Mouse (Mus musculus) midbrain, embryonic 15.5 days (tissue): Measurements from ENCODE around the gene Sdk2. TPM values are rescaled to one million over a fixed set of nuclear protein-coding genes. Genes with fewer than 3 reads are reported as not detected.

Experiments used
- ATAC-seq: fragments of 200-750 bp; cut with Nextera tagmentation; replicated peaks from 2 replicates; pipeline ENCODE4 v1.8.0; 2017; ENCODE audit warnings: moderate TSS enrichment
- H3K27ac ChIP-seq: fragments of 300-500 bp; sonication (generic); 2 replicates; pipeline ENCODE4 v1.5.1; 2015; ENCODE audit warnings: mild to moderate bottlenecking, inconsistent platforms
- H3K27me3 ChIP-seq: fragments of 300-500 bp; sonication (generic); replicated peaks from 2 replicates; pipeline ENCODE4 v1.6.1; 2015; ENCODE audit warnings: inconsistent platforms
- H3K36me3 ChIP-seq: fragments of 300-500 bp; sonication (generic); replicated peaks from 2 replicates; pipeline ENCODE4 v1.6.1; 2015; ENCODE audit warnings: inconsistent platforms
- H3K4me1 ChIP-seq: fragments of 300-500 bp; sonication (generic); 2 replicates; pipeline ENCODE4 v1.6.1; 2015; ENCODE audit warnings: inconsistent platforms
- H3K4me2 ChIP-seq: fragments of 300-500 bp; sonication (generic); 2 replicates; pipeline ENCODE4 v1.6.1; 2015; ENCODE audit warnings: inconsistent platforms, mild to moderate bottlenecking, moderate library complexity
- H3K4me3 ChIP-seq: fragments of 300-500 bp; sonication (generic); 2 replicates; pipeline ENCODE4 v1.5.1; 2015; ENCODE audit warnings: mild to moderate bottlenecking, inconsistent platforms
- H3K9ac ChIP-seq: fragments of 300-500 bp; sonication (generic); 2 replicates; pipeline ENCODE4 v1.6.1; 2015; ENCODE audit warnings: mild to moderate bottlenecking, inconsistent platforms
- H3K9me3 ChIP-seq: fragments of 300-500 bp; sonication (generic); 2 replicates; pipeline ENCODE4 v1.6.1; 2016; ENCODE audit warnings: inconsistent platforms
- WGBS: fragments of 180-500 bp; shearing (Covaris S2); methylation state at CpG from one replicate; pipeline ENCODE4 v1.1.7; 2015; ENCODE audit warnings: mixed read lengths; 5-methylcytosine and 5-hydroxymethylcytosine counted together
- polyA plus RNA-seq: library from polyadenylated mRNA; unstranded; fragments of >200 nt; fragmentation: Nextera tagmentation; extraction: Ambion mirVana; gene quantifications from 2 replicates; pipeline ENCODE4 v1.2.1, GENCODE M21; 2015

The Sdk2 gene
- polyA plus RNA-seq, 1 experiment from 2014 or later, result 6.0 TPM

DNA sequence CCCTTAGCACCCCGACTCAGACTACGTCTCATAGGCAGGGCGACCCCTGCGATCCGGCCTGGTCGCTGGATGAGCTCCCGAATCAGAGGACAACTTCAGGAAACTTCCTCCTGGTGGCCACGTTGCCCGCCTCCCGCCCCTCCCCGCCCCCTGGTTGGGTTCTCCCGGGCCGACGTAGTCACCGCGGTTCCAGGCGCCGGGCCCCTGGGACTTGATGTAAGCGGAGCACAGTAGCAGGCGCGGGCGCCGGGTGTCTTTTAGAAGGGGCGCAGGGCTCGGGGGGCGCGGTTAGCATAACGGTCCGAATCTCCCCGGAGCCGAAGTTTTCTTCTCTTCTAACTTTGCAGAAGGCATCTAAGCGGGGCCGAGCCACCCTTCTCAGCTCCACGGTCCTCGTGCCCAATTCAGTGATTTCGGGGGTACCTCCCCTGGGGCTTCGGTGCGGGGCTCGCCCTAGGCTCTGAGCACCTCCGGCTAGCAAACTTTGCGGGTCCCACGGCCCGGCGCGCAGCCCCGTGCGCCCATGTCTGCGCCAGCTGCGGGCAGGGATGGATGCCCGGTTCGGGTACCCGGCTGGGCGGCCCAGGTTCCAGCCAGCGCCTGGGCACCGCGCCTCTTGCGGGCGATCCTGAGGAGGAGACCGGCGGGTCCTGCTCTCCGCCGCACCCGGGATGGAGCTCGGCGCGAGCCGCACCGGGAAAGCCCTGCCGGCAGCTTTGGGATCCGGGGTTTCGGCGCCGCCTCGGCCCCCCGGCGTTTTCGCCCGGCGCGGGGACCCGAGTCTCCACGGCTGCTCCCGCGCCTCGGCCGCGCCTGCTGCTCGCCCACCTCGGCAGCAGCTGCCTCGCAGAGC, 522 bp downstream of the Sdk2 start:
- Histone ChIP-seq H3K36me3 (no peaks in the 10 kb centered on the region), H3K4me2 (peak overlapping the region; percentile 99), H3K27me3 (0 out of 2 replicates have a peak, but pooled peaks cover 8% of the 10 kb centered on the region), H3K9ac (peak overlapping the region; percentile 68), H3K9me3 (no peaks in the 10 kb centered on the region), H3K4me3 (peak overlapping the region; percentile 59), H3K27ac (peak overlapping the region; percentile 80), H3K4me1 (peaks cover 68% of the 10 kb centered on the region)
- peak; percentile 48 for ATAC-seq
- under 1% methylated on average over 90 of the region's 90 CpGs for WGBS

DNA sequence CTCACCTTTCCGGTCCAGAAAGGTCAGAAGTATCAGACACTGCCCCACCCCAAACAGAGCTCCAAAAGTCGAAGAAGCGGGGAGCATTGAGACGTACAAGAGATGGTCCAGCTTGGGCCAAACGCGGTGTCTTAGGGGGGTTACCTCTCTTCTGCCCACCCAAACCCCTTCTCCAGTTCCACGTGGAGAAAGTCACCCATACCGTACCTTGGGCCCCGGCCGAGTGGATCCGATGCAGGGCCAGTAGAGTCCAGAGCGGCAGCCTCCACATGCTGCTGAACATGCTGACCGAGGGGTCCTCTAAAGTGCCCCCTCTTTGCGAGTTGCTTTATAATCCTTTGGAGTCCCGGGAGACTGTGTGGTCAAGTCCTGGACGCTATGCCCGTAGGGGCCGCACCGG, 1.2 kb downstream of the Sdk2 start:
- peaks cover 70% of the 10 kb centered on the region for H3K4me1 ChIP-seq
- H3K27me3 ChIP-seq, result 0 out of 2 replicates have a peak, but pooled peaks cover 8% of the 10 kb centered on the region
- 1% methylated on average over 19 of the region's 19 CpGs for WGBS
- no peak for ATAC-seq
- no peaks in the 10 kb centered on the region for H3K36me3 ChIP-seq
- no peaks in the 10 kb centered on the region for H3K9me3 ChIP-seq
- H3K9ac ChIP-seq, result peak overlapping the region; percentile 68; the same call in 1 of the 2 replicates
- peak overlapping the region; percentile 59 for H3K4me3 ChIP-seq
- peak overlapping the region; percentile 99 for H3K4me2 ChIP-seq
- no peak overlapping the region for H3K27ac ChIP-seq

DNA sequence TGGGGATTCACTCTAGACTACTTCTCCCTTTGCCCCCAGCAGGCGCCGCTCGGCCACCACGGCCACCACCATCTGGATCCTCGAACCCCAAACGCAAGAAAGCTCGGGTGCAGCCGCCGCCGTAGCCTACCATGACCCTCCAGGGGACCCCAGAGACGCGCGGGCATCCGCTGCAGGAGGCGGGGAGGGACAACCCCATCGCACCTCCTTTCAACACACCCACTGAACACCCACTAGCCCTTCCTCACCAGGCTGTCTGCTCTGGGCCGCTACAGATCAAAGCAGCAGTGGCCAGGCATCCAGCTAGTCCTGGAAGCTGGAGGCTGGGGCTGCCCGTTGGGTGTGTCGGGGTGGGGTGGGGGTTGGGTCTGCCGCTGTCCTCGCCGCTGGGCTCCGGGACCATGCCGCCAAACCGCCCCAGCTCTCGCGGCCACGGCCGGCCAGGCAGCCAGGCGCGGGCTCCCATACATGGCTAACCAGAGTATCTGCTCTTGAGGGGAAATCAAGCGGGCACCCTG, 1.9 kb downstream of the Sdk2 start:
- H3K4me2 ChIP-seq, result peak overlapping the region; percentile 99
- H3K27me3 ChIP-seq, result 0 out of 2 replicates have a peak, but pooled peaks cover 8% of the 10 kb centered on the region
- peak overlapping the region; percentile 59 for H3K4me3 ChIP-seq
- ATAC-seq, result no peak
- no peak overlapping the region for H3K27ac ChIP-seq
- H3K9me3 ChIP-seq, result no peaks in the 10 kb centered on the region
- no peaks in the 10 kb centered on the region for H3K36me3 ChIP-seq
- peak overlapping the region; percentile 68 for H3K9ac ChIP-seq
- peaks cover 70% of the 10 kb centered on the region for H3K4me1 ChIP-seq
- under 1% methylated on average over 32 of the region's 32 CpGs for WGBS

DNA sequence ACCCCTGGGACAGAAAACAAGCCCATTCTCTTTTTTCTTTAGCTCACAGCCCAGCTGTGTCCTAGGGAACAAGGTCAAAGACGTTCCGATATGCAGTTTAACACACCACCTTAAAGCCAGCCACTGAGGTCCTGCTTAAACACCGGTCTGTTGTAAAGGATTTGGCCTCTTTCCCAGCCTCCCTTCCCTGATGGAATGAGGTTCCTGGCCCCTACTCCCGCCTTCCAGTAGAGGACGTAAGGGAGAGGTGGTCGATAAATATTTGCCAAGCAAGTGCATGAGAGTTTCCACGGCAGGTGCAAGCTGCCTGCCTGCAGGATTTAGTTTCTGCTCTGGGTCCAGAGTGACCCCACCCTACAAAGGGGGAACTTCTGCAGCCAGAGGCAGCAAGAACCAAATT, 4.9 kb downstream of the Sdk2 start:
- ATAC-seq, result no peak
- H3K27ac ChIP-seq, result no peak overlapping the region
- no peaks in the 10 kb centered on the region for H3K9me3 ChIP-seq
- H3K9ac ChIP-seq, result no peak overlapping the region
- peaks cover 53% of the 10 kb centered on the region for H3K4me1 ChIP-seq
- H3K4me3 ChIP-seq, result no peak overlapping the region
- 0 out of 2 replicates have a peak, but pooled peaks cover 3% of the 10 kb centered on the region for H3K27me3 ChIP-seq
- no peaks in the 10 kb centered on the region for H3K36me3 ChIP-seq
- peak overlapping the region; percentile 28 for H3K4me2 ChIP-seq
- 48% methylated on average over 7 of the region's 7 CpGs for WGBS

DNA sequence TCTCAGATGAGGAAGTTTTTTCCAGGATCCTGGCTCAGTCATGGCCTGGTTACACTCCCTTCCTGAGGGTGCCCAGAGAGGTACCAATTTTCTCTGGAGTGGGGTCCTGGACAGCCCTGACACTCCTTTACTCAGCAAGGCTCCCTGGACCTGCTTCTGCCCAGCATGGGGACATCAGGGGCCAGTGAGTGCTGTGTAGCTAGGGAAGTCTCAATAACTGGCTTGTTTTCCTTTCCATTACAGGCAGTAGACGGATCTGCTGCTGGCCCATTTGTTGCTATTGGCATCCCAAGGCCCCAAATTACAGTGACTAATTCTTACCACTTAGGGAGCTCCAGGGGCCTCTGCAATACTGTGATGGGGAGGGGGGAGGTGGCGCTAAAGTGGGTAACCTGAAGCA, 5.6 kb downstream of the Sdk2 start:
- no peak overlapping the region for H3K27ac ChIP-seq
- H3K4me3 ChIP-seq, result no peak overlapping the region
- 71% methylated on average over 2 of the region's 2 CpGs for WGBS
- H3K4me2 ChIP-seq, result peak overlapping the region; percentile 28; the same call in 1 of the 2 replicates
- H3K27me3 ChIP-seq, result 0 out of 2 replicates have a peak, but pooled peaks cover 3% of the 10 kb centered on the region
- H3K9me3 ChIP-seq, result no peaks in the 10 kb centered on the region
- no peak overlapping the region for H3K9ac ChIP-seq
- peaks cover 49% of the 10 kb centered on the region for H3K4me1 ChIP-seq
- H3K36me3 ChIP-seq, result no peaks in the 10 kb centered on the region
- no peak for ATAC-seq

DNA sequence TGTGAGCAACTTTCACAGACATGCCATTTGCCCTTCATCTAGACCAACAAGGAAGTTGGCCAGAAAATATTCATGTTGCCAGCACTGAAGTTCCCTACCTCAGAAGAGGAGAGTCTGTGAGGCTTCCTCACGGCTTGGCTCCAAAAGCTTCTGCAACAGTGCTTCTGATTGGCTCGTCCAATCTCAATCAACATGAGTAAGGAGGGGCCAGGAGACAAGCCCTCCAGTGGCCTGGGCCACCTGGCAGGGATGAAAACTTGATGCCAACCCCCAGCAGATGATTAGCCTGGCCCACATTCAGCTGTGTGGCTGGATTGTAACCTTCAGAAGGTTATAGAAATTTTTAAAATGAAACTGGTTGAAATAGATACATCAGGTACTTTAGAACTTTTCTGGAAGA, 10.5 kb downstream of the Sdk2 start:
- H3K9me3 ChIP-seq, result no peaks in the 10 kb centered on the region
- H3K27ac ChIP-seq, result no peak overlapping the region
- H3K4me2 ChIP-seq, result no peak overlapping the region
- 48% methylated on average over 2 of the region's 2 CpGs for WGBS
- no peak overlapping the region for H3K9ac ChIP-seq
- no peak for ATAC-seq
- H3K4me3 ChIP-seq, result no peak overlapping the region
- H3K4me1 ChIP-seq, result peaks cover 8% of the 10 kb centered on the region
- no peaks in the 10 kb centered on the region for H3K27me3 ChIP-seq
- H3K36me3 ChIP-seq, result no peaks in the 10 kb centered on the region

DNA sequence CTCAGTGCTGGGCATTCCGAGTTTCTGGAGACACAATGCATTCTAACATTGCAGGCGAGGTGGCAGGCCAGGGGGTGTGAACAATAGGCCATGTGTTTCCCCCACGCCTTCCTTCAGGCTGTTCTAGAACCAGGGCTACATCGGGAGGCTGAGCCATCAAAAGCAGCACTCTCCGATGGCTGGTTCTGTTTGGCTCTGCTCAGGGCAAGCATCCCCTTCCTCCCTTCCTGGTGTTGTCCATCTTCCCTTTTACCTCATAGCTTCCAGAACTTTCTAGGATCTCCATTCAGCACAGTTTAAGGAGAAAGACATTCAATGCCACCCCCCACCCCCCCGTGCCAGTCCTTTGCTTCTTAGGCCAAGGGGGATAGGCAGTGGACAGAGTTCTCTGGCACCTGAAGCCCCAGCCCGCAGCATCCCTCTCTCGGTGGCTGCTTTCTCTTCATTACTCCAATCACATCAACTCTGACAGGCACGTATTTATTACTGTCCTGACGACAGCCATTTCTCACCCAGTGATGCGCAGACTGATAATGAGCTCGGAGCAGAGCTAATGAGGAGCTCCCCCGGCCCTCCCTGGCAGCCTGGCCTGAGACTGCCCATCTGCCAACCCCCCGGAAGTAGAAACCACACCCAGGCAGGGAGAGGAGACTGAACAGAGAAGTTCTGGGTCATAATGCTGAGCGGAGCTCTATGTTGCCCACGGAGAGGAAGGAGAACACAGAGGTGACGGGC, 12.1 kb downstream of the Sdk2 start:
- H3K4me1 ChIP-seq, result peaks cover 6% of the 10 kb centered on the region
- H3K27ac ChIP-seq, result no peak overlapping the region
- no peaks in the 10 kb centered on the region for H3K9me3 ChIP-seq
- WGBS, result 50% methylated on average over 17 of the region's 17 CpGs
- H3K27me3 ChIP-seq, result no peaks in the 10 kb centered on the region
- H3K4me2 ChIP-seq, result no peak overlapping the region
- no peak overlapping the region for H3K9ac ChIP-seq
- no peaks in the 10 kb centered on the region for H3K36me3 ChIP-seq
- H3K4me3 ChIP-seq, result no peak overlapping the region
- peak; percentile 33; the same call in 1 of the 2 replicates for ATAC-seq

DNA sequence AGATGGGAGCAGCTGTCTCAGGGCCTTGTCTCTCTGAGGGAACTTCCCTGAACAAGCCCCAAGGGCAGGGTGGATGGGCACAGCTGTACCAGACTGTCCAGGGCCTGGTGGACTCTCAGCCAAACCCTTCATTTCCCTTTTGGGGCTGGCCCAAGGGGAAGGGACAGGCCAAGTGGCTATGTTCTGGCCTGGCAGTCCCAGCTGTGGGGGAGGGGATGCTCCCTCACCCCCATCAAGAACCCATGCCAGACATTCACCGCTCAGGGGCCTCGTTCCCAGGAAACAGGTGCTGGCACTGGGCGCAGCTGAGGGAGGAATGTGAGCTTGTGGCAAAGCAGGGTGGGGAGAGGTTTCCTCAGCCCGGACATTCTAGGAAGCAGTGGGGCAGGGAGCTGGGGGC, 15.5 kb downstream of the Sdk2 start:
- Histone ChIP-seq H3K4me1 (peaks cover 19% of the 10 kb centered on the region), H3K9me3 (no peaks in the 10 kb centered on the region), H3K4me3 (no peak overlapping the region), H3K4me2 (no peak overlapping the region), H3K27me3 (no peaks in the 10 kb centered on the region), H3K27ac (no peak overlapping the region), H3K9ac (no peak overlapping the region), H3K36me3 (no peaks in the 10 kb centered on the region)
- 66% methylated on average over 4 of the region's 4 CpGs for WGBS
- ATAC-seq, result no peak

DNA sequence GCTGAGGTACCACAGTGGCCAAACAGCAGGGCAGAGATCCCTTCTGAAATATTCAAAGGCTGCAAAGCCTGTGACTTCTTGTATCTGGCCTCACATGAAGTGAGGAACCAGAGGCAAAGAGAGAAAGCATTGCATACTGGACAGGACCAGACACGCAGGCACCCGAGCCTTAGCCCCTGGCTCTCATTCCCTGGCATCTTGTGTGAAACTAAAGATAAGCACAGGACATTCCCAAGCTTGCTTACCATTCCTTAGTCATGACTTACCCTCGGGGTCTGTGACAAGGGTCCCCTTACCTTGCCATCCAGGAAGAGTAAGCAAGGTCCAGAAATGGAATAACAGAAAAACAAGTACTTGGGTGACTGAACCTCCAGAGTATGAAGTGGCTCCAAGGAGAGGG, 16.3 kb downstream of the Sdk2 start:
- Histone ChIP-seq H3K27me3 (no peaks in the 10 kb centered on the region), H3K9ac (no peak overlapping the region), H3K9me3 (no peaks in the 10 kb centered on the region), H3K27ac (no peak overlapping the region), H3K36me3 (no peaks in the 10 kb centered on the region), H3K4me3 (no peak overlapping the region), H3K4me2 (no peak overlapping the region), H3K4me1 (peaks cover 19% of the 10 kb centered on the region)
- ATAC-seq, result no peak
- WGBS, result 94% methylated on average over 3 of the region's 3 CpGs

DNA sequence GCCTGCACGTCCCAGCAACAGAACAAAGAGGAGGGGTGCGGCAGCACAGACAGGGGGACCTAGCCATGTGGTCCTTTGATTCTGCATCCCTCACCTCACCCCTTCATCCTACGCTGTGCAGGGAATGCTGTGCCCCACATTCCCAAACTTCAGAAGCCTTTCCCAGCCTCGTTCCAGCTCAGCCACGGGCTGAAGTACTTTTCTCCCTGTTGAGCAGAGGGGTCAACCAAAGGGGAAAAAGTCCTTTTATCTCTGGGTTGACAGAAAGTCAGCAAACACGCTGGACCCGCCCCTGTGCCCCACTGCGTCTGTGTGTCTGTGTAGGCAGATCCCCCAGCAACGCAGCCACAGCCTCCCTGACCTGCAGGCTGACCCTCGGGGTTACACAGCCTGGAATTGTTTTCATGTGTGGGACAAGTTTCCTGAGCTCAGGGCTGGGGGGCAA, 18.9 kb downstream of the Sdk2 start:
- no peak overlapping the region for H3K9ac ChIP-seq
- no peaks in the 10 kb centered on the region for H3K27me3 ChIP-seq
- no peak overlapping the region for H3K4me3 ChIP-seq
- H3K4me1 ChIP-seq, result peaks cover 23% of the 10 kb centered on the region
- no peaks in the 10 kb centered on the region for H3K9me3 ChIP-seq
- WGBS, result 6% methylated on average over 10 of the region's 10 CpGs
- H3K27ac ChIP-seq, result no peak overlapping the region
- H3K36me3 ChIP-seq, result no peaks in the 10 kb centered on the region
- no peak overlapping the region for H3K4me2 ChIP-seq
- ATAC-seq, result no peak

DNA sequence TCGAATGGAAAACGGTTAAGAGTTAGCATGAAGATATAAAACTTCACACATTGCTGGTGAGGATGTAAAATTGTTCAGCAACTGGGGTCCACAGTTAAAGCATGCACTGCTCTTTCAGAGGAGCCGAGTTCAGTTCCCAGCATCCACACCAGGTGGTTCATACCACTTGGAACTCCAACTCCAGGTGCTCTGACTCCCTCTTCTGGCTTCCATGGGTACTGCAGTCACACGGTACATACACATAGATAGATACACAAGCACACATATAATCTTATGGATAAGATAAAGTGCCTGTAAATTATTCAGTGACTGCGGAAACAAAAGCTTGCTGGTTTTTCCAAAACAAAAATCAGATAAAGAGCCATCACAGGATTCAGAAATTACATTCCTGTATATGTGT, 19.9 kb downstream of the Sdk2 start:
- Histone ChIP-seq H3K9me3 (no peaks in the 10 kb centered on the region), H3K36me3 (no peaks in the 10 kb centered on the region), H3K27me3 (no peaks in the 10 kb centered on the region), H3K27ac (no peak overlapping the region), H3K4me2 (no peak overlapping the region), H3K4me3 (no peak overlapping the region), H3K9ac (no peak overlapping the region), H3K4me1 (peaks cover 23% of the 10 kb centered on the region)
- 98% methylated on average over 5 of the region's 5 CpGs for WGBS
- ATAC-seq, result no peak

DNA sequence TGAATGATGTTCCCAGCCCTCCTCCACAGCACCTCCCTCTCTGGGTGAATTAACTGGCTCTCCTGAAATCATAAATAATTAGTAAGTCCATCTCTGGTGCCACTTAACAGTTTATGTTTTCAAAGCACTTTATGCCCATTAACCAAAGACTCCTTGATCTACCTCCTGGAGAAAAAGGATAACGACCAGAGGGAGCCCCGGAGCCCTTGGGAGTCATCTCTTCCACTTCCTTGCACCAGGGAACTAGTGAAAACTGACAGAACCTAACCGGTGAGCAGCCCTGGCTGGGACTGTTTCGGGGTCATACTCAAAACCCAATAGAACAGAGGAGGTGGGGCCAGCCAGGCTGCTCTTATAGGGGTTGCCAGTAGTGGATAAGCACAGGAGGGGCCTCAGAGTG, 22.5 kb downstream of the Sdk2 start:
- ATAC-seq, result no peak
- Histone ChIP-seq H3K4me3 (no peak overlapping the region), H3K27ac (no peak overlapping the region), H3K9me3 (no peaks in the 10 kb centered on the region), H3K9ac (no peak overlapping the region), H3K4me1 (peaks cover 37% of the 10 kb centered on the region), H3K36me3 (no peaks in the 10 kb centered on the region), H3K4me2 (no peak overlapping the region), H3K27me3 (no peaks in the 10 kb centered on the region)
- 55% methylated on average over 4 of the region's 4 CpGs for WGBS
